Mouse (Mus musculus): ENCODE results near the gene Zfp710.

GRCm38 (mm10) chr7:80123672-80124071 is 99.1 kb downstream of the Zfp710 start:
- no peak for TF ChIP-seq CTCF (IDR thresholded peaks at IDR 0.05; ENCODE audit: control insufficient read depth, insufficient read depth, low read length)
- no peak for TF ChIP-seq POLR2A (IDR thresholded peaks at IDR 0.05; ENCODE audit: borderline replicate concordance, control insufficient read depth, low read depth, low read length)

Measured in bone marrow, adult 2 months (tissue).